Mouse (Mus musculus): ENCODE results near the gene Ncapg2. TPM values are rescaled to one million over a fixed set of nuclear protein-coding genes. Genes with fewer than 3 reads are reported as not detected.

Ncapg2 gene
- total RNA-seq, 2 experiments from 2014 or later: 5.5 to 8.2 TPM

Other genes starting within 250 kb of the Ncapg2 start
- gene Wdr60, start 142.4 kb upstream of the Ncapg2 start, total RNA-seq (2021): 1 to 10 TPM; 2.7 to 2.8 TPM
- not detected for gene Gm11027, start 130.0 kb upstream of the Ncapg2 start, total RNA-seq (2021)
- gene Esyt2, start 124.2 kb upstream of the Ncapg2 start, total RNA-seq (2021): 10 to 100 TPM; 30.9 to 34.7 TPM
- under 1 TPM; 0.12 to 0.19 TPM for gene Ptprn2, start 80.3 kb downstream of the Ncapg2 start, total RNA-seq (2021)

Measured in heart, postnatal 14 days (tissue).